Comparison of ENCODE assay signal across 31 mouse cellular contexts in genomic region chr17:37280331-37280730, GRCm38 (mm10). TPM values are rescaled to one million over a fixed set of nuclear protein-coding genes. Genes with fewer than 3 reads are reported as not detected.
"Had no signal": no experiment of that assay in that cellular context is flagged by ENCODE, and none has a peak within 500 bp of the region (broad histone marks: within the 10 kb centered on the region; RNA-seq: fewer than 3 reads in every experiment).

No protein-coding gene starts in this region.

- H3K27ac ChIP-seq: kidney, postnatal 0 days; limb, embryonic 12.5 days; limb, embryonic 15.5 days; liver, embryonic 15.5 days; lung, embryonic 15.5 days; midbrain, embryonic 10.5 days; midbrain, embryonic 13.5 days; neural tube, embryonic 13.5 days had no signal

- H3K4me2 ChIP-seq: limb, embryonic 12.5 days; limb, embryonic 15.5 days; liver, embryonic 11.5 days; liver, embryonic 15.5 days; lung, embryonic 15.5 days; midbrain, embryonic 13.5 days; neural tube, embryonic 13.5 days had no signal

- H3K9ac ChIP-seq: limb, embryonic 12.5 days; limb, embryonic 15.5 days; liver, embryonic 15.5 days; lung, embryonic 15.5 days; midbrain, embryonic 13.5 days; neural tube, embryonic 13.5 days had no signal

- H3K4me1 ChIP-seq: limb, embryonic 12.5 days; limb, embryonic 15.5 days; liver, embryonic 15.5 days; lung, embryonic 15.5 days; megakaryocyte, embryonic 14.5 days; midbrain, embryonic 10.5 days; midbrain, embryonic 13.5 days; neural tube, embryonic 13.5 days had no signal

- H3K27me3 ChIP-seq: limb, embryonic 12.5 days; limb, embryonic 15.5 days; liver, embryonic 15.5 days; lung, embryonic 15.5 days; megakaryocyte, embryonic 14.5 days; midbrain, embryonic 13.5 days; neural tube, embryonic 13.5 days had no signal

- DNase-seq: left cerebral cortex, postnatal 4 days; lung, adult 18-20 months; lung, postnatal 10 days; lung, postnatal 36 days; retina, postnatal 1 day; right cerebral cortex, postnatal 25 days; thymus, adult 18-20 months; thymus, postnatal 36 days had no signal

- ATAC-seq: midbrain, embryonic 13.5 days; midbrain, embryonic 16.5 days had no signal

- H3K4me3 ChIP-seq: limb, embryonic 12.5 days; limb, embryonic 15.5 days; liver, embryonic 15.5 days; lung, embryonic 15.5 days; megakaryocyte, embryonic 14.5 days; midbrain, embryonic 10.5 days; midbrain, embryonic 13.5 days; myocyte; neural tube, embryonic 13.5 days had no signal

- H3K36me3 ChIP-seq: limb, embryonic 12.5 days; limb, embryonic 15.5 days; liver, embryonic 15.5 days; lung, embryonic 15.5 days; midbrain, embryonic 10.5 days; midbrain, embryonic 13.5 days; neural tube, embryonic 13.5 days had no signal

- H3K9me3 ChIP-seq: limb, embryonic 12.5 days; limb, embryonic 15.5 days; liver, embryonic 15.5 days; lung, embryonic 15.5 days; megakaryocyte, embryonic 14.5 days; midbrain, embryonic 10.5 days; midbrain, embryonic 13.5 days; neural tube, embryonic 13.5 days had no signal

RNA-seq across cellular contexts. Expression of gene Olfr99, which starts 2.9 kb away (rescaled TPM):
- total RNA-seq: layer of hippocampus, postnatal 14 days; left cerebral cortex, adult 8-10 months; left cerebral cortex, postnatal 14 days; left cerebral cortex, postnatal 4 days; monocyte, adult 5-6 weeks had no signal
- polyA plus RNA-seq: kidney, embryonic 14.5 days; kidney, postnatal 0 days; limb, embryonic 12.5 days; limb, embryonic 15.5 days; liver, embryonic 11.5 days; liver, embryonic 15.5 days; lung, embryonic 15.5 days; midbrain, embryonic 10.5 days; midbrain, embryonic 13.5 days; midbrain, embryonic 16.5 days; neural tube, embryonic 13.5 days; small intestine, adult 2 months; spleen, adult 2 months; stomach, embryonic 16.5 days; testis, adult 2 months; urinary bladder, adult 2 months had no signal

RNA-seq across cellular contexts. Expression of gene Olfr98, which starts 16.8 kb away (rescaled TPM):
- total RNA-seq: layer of hippocampus, postnatal 14 days; left cerebral cortex, adult 8-10 months; left cerebral cortex, postnatal 14 days; left cerebral cortex, postnatal 4 days; monocyte, adult 5-6 weeks had no signal
- polyA plus RNA-seq: kidney, embryonic 14.5 days; kidney, postnatal 0 days; limb, embryonic 12.5 days; limb, embryonic 15.5 days; liver, embryonic 11.5 days; liver, embryonic 15.5 days; lung, embryonic 15.5 days; midbrain, embryonic 10.5 days; midbrain, embryonic 13.5 days; midbrain, embryonic 16.5 days; myocyte; neural tube, embryonic 13.5 days; small intestine, adult 2 months; spleen, adult 2 months; stomach, embryonic 16.5 days; testis, adult 2 months; urinary bladder, adult 2 months had no signal

RNA-seq across cellular contexts. Expression of gene Olfr101, which starts 23.8 kb away (rescaled TPM):
- total RNA-seq: layer of hippocampus, postnatal 14 days; left cerebral cortex, adult 8-10 months; left cerebral cortex, postnatal 14 days; left cerebral cortex, postnatal 4 days; monocyte, adult 5-6 weeks; neutrophil, adult 5-6 weeks had no signal
- polyA plus RNA-seq: kidney, embryonic 14.5 days; kidney, postnatal 0 days; limb, embryonic 12.5 days; limb, embryonic 15.5 days; liver, embryonic 11.5 days; liver, embryonic 15.5 days; lung, embryonic 15.5 days; midbrain, embryonic 10.5 days; midbrain, embryonic 13.5 days; midbrain, embryonic 16.5 days; myocyte; neural tube, embryonic 13.5 days; small intestine, adult 2 months; spleen, adult 2 months; stomach, embryonic 16.5 days; testis, adult 2 months; urinary bladder, adult 2 months had no signal

RNA-seq across cellular contexts. Expression of gene Olfr102, which starts 36.5 kb away (rescaled TPM):
- total RNA-seq: layer of hippocampus, postnatal 14 days; left cerebral cortex, adult 8-10 months; left cerebral cortex, postnatal 14 days; left cerebral cortex, postnatal 4 days; monocyte, adult 5-6 weeks; neutrophil, adult 5-6 weeks had no signal
- polyA plus RNA-seq: kidney, embryonic 14.5 days; kidney, postnatal 0 days; limb, embryonic 12.5 days; limb, embryonic 15.5 days; liver, embryonic 11.5 days; liver, embryonic 15.5 days; lung, embryonic 15.5 days; midbrain, embryonic 10.5 days; midbrain, embryonic 13.5 days; midbrain, embryonic 16.5 days; myocyte; neural tube, embryonic 13.5 days; small intestine, adult 2 months; spleen, adult 2 months; stomach, embryonic 16.5 days; urinary bladder, adult 2 months had no signal
